Mouse (Mus musculus): ENCODE data around the gene Lrrc32.

GRCm38 (mm10) chr7:98483268-98483607 lies 5.8 kb upstream of the Lrrc32 start:
- TF ChIP-seq CTCF (IDR thresholded peaks at IDR 0.05; ENCODE audit: borderline replicate concordance, insufficient read depth, low read depth, low read length) (no peak), POLR2A (IDR thresholded peaks at IDR 0.05; ENCODE audit: borderline replicate concordance, insufficient read depth, low read length) (no peak)
